Mouse (Mus musculus) embryonic facial prominence, embryonic 14.5 days (tissue): ENCODE results near the gene Baz1a. TPM values are rescaled to one million over a fixed set of nuclear protein-coding genes. Genes with fewer than 3 reads are reported as not detected.

Experiments used
- polyA plus RNA-seq: library from polyadenylated mRNA; unstranded; fragments of >200 nt; fragmentation: Nextera tagmentation; extraction: Ambion mirVana; gene quantifications from 2 replicates; pipeline ENCODE4 v1.2.1, GENCODE M21; 2014

The Baz1a gene
- polyA plus RNA-seq, 1 experiment from 2014 or later, result 19.2 TPM

Other genes starting within 250 kb of the Baz1a start
- gene Snx6, start 218.6 kb downstream of the Baz1a start, polyA plus RNA-seq, result 171 and 183 TPM in 2 replicates
- gene Cfl2, start 151.5 kb downstream of the Baz1a start, polyA plus RNA-seq, result 314 and 361 TPM in 2 replicates
- not detected in 2 replicates for gene Gm20403, start 27.8 kb downstream of the Baz1a start, polyA plus RNA-seq
- 25.1 and 28.2 TPM in 2 replicates for gene 2700097O09Rik, start 65.8 kb upstream of the Baz1a start, polyA plus RNA-seq
- 194 and 212 TPM in 2 replicates for gene Srp54a, start 65.9 kb upstream of the Baz1a start, polyA plus RNA-seq
- 24.0 and 24.7 TPM in 2 replicates for gene Fam177a, start 110.1 kb upstream of the Baz1a start, polyA plus RNA-seq
- gene Srp54b, start 140.8 kb upstream of the Baz1a start, polyA plus RNA-seq, result 63.4 and 72.9 TPM in 2 replicates
- gene 1700047I17Rik2, start 185.2 kb upstream of the Baz1a start, polyA plus RNA-seq, result not detected in 2 replicates
- gene Srp54c, start 215.8 kb upstream of the Baz1a start, polyA plus RNA-seq, result 87.1 and 88.6 TPM in 2 replicates